27 mouse cellular contexts compared by ENCODE assay signal in the genomic region with DNA sequence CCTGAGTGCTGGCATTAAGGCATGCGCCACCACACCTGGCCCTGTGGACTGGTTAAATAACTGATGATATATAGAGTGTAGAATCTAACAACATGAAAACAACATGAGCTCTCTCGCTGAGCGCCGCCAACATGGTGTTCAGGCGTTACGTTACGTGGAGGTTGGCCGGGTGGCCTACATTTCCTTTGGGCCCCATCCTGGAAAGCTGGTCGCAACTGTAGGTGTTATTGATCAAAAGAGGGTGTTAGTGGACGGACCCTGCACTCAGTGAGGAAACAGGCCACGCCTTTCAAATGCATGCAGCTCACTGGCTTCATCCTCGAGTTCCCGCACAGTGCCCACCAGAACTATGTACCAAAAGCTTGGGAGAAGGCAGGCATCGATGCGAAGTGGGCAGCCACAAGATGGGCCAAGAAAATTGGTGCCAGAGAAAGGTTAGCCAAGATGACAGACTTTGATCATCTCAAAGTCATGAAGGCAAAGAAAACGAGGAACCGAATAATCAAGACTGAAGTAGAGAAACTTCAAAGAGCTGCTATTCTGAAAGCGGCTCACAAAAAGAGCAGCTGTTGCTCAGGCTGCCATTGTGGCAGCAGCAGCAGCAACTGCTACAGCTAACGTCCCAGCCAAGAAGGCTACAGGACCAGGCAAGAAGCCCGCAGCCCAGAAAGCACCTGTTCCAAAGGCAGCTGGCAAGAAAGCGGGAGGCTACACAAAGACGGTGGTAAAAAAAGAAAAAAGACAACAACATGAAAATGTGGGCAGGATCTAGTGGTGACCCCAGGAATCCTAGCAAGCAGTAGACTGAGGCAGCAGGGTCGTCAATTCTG. TPM values are rescaled to one million over a fixed set of nuclear protein-coding genes. Genes with fewer than 3 reads are reported as not detected.
DNase-seq lines count a peak whose midpoint lies in the region; ATAC-seq lines count a peak whose summit lies in the region.
"Had no signal": no experiment of that assay in that cellular context is flagged by ENCODE, and none has a peak within 500 bp of the region (broad histone marks: within the 10 kb centered on the region; RNA-seq: fewer than 3 reads in every experiment).

No protein-coding gene starts in this region.

- no peak overlapping the region for H3K27ac ChIP-seq in midbrain, embryonic 14.5 days (replicated peaks; ENCODE audit: low read depth, low read length)
- H3K27ac ChIP-seq: heart, embryonic 13.5 days; hindbrain, embryonic 14.5 days; limb, embryonic 12.5 days; liver, embryonic 14.5 days; midbrain, embryonic 13.5 days; neural tube, embryonic 15.5 days; stomach, embryonic 15.5 days had no signal

- no peak overlapping the region for H3K9ac ChIP-seq in midbrain, embryonic 14.5 days (replicated peaks; ENCODE audit: low read length)
- H3K9ac ChIP-seq: heart, embryonic 13.5 days; hindbrain, embryonic 14.5 days; limb, embryonic 12.5 days; liver, embryonic 14.5 days; midbrain, embryonic 13.5 days; neural tube, embryonic 15.5 days; stomach, embryonic 15.5 days had no signal

- no peak for ATAC-seq in midbrain, embryonic 14.5 days (ENCODE audit: low FRiP score, low TSS enrichment)

- 78% methylated on average over 23 of the region's 23 CpGs for WGBS in midbrain, embryonic 14.5 days

- DNase-seq in gastrocnemius, postnatal 14 days, result peak; percentile 40
- DNase-seq in gastrocnemius, postnatal 10 days, result no peak
- DNase-seq in testis, postnatal 10 days (ENCODE audit: low spot score), result peak; percentile 31
- DNase-seq in testis, postnatal 14 days (ENCODE audit: low spot score), result no peak
- DNase-seq in thymus, postnatal 0 days (ENCODE audit: low spot score), result peak; percentile 89
- no peak for DNase-seq in MN1 (ENCODE audit: low spot score)
- DNase-seq in midbrain, embryonic 14.5 days, result no peak
- DNase-seq: adrenal gland, postnatal 10 days; B cell, adult 2 months; cerebellum, adult 11 months; embryo, embryonic 11 days; heart, postnatal 36 days; kidney, postnatal 4 days; right cerebral cortex, postnatal 14 days had no signal

- no peaks in the 10 kb centered on the region for H3K27me3 ChIP-seq in midbrain, embryonic 14.5 days (ENCODE audit: control insufficient read depth, insufficient read depth, low read length)
- H3K27me3 ChIP-seq: heart, embryonic 13.5 days; limb, embryonic 12.5 days; midbrain, embryonic 13.5 days; neural tube, embryonic 15.5 days; stomach, embryonic 15.5 days had no signal

- no peak overlapping the region for H3K4me2 ChIP-seq in midbrain, embryonic 14.5 days (ENCODE audit: low read length)
- H3K4me2 ChIP-seq: heart, embryonic 13.5 days; hindbrain, embryonic 14.5 days; limb, embryonic 12.5 days; midbrain, embryonic 13.5 days; neural tube, embryonic 15.5 days; stomach, embryonic 15.5 days had no signal

- H3K9me3 ChIP-seq in midbrain, embryonic 14.5 days (ENCODE audit: control insufficient read depth, low read length), result no peaks in the 10 kb centered on the region
- H3K9me3 ChIP-seq: midbrain, embryonic 13.5 days; neural tube, embryonic 15.5 days; stomach, embryonic 15.5 days had no signal

- 0 out of 2 replicates have a peak, but pooled peaks cover 3% of the 10 kb centered on the region for H3K36me3 ChIP-seq in midbrain, embryonic 14.5 days (ENCODE audit: control insufficient read depth, insufficient read depth, low read length)

- H3K4me1 ChIP-seq in midbrain, embryonic 14.5 days (ENCODE audit: control insufficient read depth, insufficient read depth, low read length), result no peaks in the 10 kb centered on the region
- H3K4me1 ChIP-seq: heart, embryonic 13.5 days; limb, embryonic 12.5 days; midbrain, embryonic 13.5 days; neural tube, embryonic 15.5 days; stomach, embryonic 15.5 days had no signal

- H3K4me3 ChIP-seq in midbrain, embryonic 14.5 days (replicated peaks; ENCODE audit: low read depth, low read length), result no peak overlapping the region
- H3K4me3 ChIP-seq: heart, embryonic 13.5 days; limb, embryonic 12.5 days; midbrain, embryonic 13.5 days; neural tube, embryonic 15.5 days; stomach, embryonic 15.5 days had no signal

- intact Hi-C loops in gastrocnemius, postnatal 14 days (cut with DNase I; ENCODE audit: low total_unique reads), result loop anchor here (2.0 kb wide), 1 partner anchor 41 kb away; no protein-coding TSS in a partner anchor

RNA-seq across cellular contexts. Expression of gene Pvr, which starts 9.1 kb away (rescaled TPM):
- total RNA-seq in gastrocnemius, postnatal 14 days (2021), result 1 to 10 TPM; 8.0 to 9.4 TPM
- total RNA-seq in gastrocnemius, postnatal 10 days (2021), result 10 to 100 TPM; 10.7 to 15.3 TPM
- 33.7 and 52.4 TPM in 2 replicates for polyA plus RNA-seq in thymus, postnatal 0 days (2015; fragmentation: Nextera tagmentation; extraction: Ambion mirVana)
- polyA plus RNA-seq in midbrain, embryonic 14.5 days (2014; fragmentation: Nextera tagmentation; extraction: Ambion mirVana), result 4.9 and 8.2 TPM in 2 replicates

RNA-seq across cellular contexts. Expression of gene Ceacam19, which starts 24.1 kb away (rescaled TPM):
- not detected for total RNA-seq in gastrocnemius, postnatal 14 days (2021)
- not detected for total RNA-seq in gastrocnemius, postnatal 10 days (2021)
- 0.10 and 0.14 TPM in 2 replicates for polyA plus RNA-seq in thymus, postnatal 0 days (2015; fragmentation: Nextera tagmentation; extraction: Ambion mirVana)
- not detected in 2 replicates for polyA plus RNA-seq in midbrain, embryonic 14.5 days (2014; fragmentation: Nextera tagmentation; extraction: Ambion mirVana)
- total RNA-seq: adrenal gland, postnatal 10 days; heart, postnatal 36 days; layer of hippocampus, postnatal 10 days had no signal
- polyA plus RNA-seq: forebrain, embryonic 11.5 days; frontal cortex, adult 2 months; heart, embryonic 13.5 days; hindbrain, embryonic 14.5 days; intestine, embryonic 16.5 days; kidney, embryonic 14.5 days; limb, embryonic 12.5 days; lung, embryonic 16.5 days; midbrain, embryonic 13.5 days; neural tube, embryonic 15.5 days had no signal

RNA-seq across cellular contexts. Expression of gene Igsf23, which starts 38.6 kb away (rescaled TPM):
- not detected for total RNA-seq in gastrocnemius, postnatal 14 days (2021)
- not detected for total RNA-seq in gastrocnemius, postnatal 10 days (2021)
- 14.8 and 15.5 TPM in 2 replicates for polyA plus RNA-seq in thymus, postnatal 0 days (2015; fragmentation: Nextera tagmentation; extraction: Ambion mirVana)
- polyA plus RNA-seq in midbrain, embryonic 14.5 days (2014; fragmentation: Nextera tagmentation; extraction: Ambion mirVana), result not detected in 2 replicates
- total RNA-seq: layer of hippocampus, postnatal 10 days had no signal
- polyA plus RNA-seq: hindbrain, embryonic 14.5 days; kidney, embryonic 14.5 days; midbrain, embryonic 13.5 days had no signal

RNA-seq across cellular contexts. Expression of gene Ceacam16, which starts 50.8 kb away (rescaled TPM):
- under 1 TPM in 1 of 2 experiments, not detected in 1; 0.12 TPM for total RNA-seq in gastrocnemius, postnatal 14 days (2021)
- total RNA-seq in gastrocnemius, postnatal 10 days (2021), result not detected
- polyA plus RNA-seq in thymus, postnatal 0 days (2015; fragmentation: Nextera tagmentation; extraction: Ambion mirVana), result 0.46 and 0.59 TPM in 2 replicates
- polyA plus RNA-seq in midbrain, embryonic 14.5 days (2014; fragmentation: Nextera tagmentation; extraction: Ambion mirVana), result 0.90 TPM in 1 of 2 replicates, not detected in the other
- total RNA-seq: layer of hippocampus, postnatal 10 days had no signal
- polyA plus RNA-seq: frontal cortex, adult 2 months; intestine, embryonic 16.5 days; kidney, embryonic 14.5 days; limb, embryonic 12.5 days; lung, embryonic 16.5 days; stomach, embryonic 15.5 days had no signal

RNA-seq across cellular contexts. Expression of gene Ceacam20, which starts 53.3 kb away (rescaled TPM):
- total RNA-seq in gastrocnemius, postnatal 14 days (2021), result not detected
- not detected for total RNA-seq in gastrocnemius, postnatal 10 days (2021)
- polyA plus RNA-seq in thymus, postnatal 0 days (2015; fragmentation: Nextera tagmentation; extraction: Ambion mirVana), result 0.06 TPM in 1 of 2 replicates, not detected in the other
- polyA plus RNA-seq in midbrain, embryonic 14.5 days (2014; fragmentation: Nextera tagmentation; extraction: Ambion mirVana), result not detected in 2 replicates
- total RNA-seq: adrenal gland, postnatal 10 days; heart, postnatal 36 days; layer of hippocampus, postnatal 10 days had no signal
- polyA plus RNA-seq: forebrain, embryonic 11.5 days; frontal cortex, adult 2 months; heart, embryonic 13.5 days; hindbrain, embryonic 14.5 days; kidney, embryonic 14.5 days; limb, embryonic 12.5 days; liver, embryonic 14.5 days; lung, embryonic 16.5 days; midbrain, embryonic 13.5 days; neural tube, embryonic 15.5 days had no signal

Comparison
In these comparisons a context has a peak if more than half of its experiments do, and no peak if none do; other contexts are left out.
1. DNase-seq: peak in gastrocnemius, postnatal 14 days (single experiment), testis, postnatal 10 days (single experiment) and thymus, postnatal 0 days (single experiment); none in gastrocnemius, postnatal 10 days (single experiment), testis, postnatal 14 days (single experiment), MN1 (single experiment) and midbrain, embryonic 14.5 days (single experiment).